Mouse (Mus musculus): ENCODE results near the gene Acadvl. TPM values are rescaled to one million over a fixed set of nuclear protein-coding genes. Genes with fewer than 3 reads are reported as not detected.
A peak's percentile ranks its signal among the peaks of the same experiment; 100 is the strongest.

The Acadvl gene
- 43.5 and 48.4 TPM in 2 replicates for polyA plus RNA-seq (2016; fragmentation: Nextera tagmentation; extraction: Ambion mirVana)

DNA sequence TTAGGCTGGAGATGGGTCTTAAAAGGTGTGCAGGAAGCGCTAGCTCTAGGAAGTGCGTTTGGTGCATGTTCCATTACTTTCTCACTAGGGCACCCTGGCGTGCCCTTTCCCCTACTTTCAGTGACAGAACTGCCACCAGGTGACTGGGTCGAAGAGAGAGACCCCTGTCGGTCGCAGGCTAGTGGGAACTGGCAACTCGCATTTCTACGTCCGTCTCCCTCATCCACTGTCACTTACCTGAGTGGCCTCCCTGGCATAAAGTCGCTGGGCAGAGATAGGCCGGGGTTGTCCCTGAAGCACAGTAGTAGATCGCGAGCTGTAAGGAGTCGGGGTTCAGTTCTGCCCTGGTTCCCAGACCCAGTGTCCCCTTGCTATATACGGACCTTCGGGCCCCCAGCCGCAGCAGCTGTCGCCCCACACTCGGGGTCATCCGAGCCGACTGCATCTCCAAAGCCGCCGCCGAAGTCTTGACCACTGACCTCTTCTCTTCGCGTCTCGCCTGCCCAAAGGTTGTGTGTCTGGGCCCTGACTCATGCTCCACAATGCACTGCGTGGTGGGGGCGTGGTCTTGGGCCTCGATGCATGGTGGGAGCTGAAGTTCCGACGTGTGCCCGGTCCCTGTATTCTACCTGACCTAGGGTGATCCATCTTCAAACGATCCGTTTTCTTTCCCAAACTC lies at the start of gene Acadvl:
TSS of gene Acadvl (minus strand) at position 532 of the 679 bp plus-strand sequence.
- Histone ChIP-seq H3K9ac (peak within 1 kb of the TSS; percentile 72), H3K27me3 (no peaks in the 10 kb centered on the region), H3K9me3 (no peaks in the 10 kb centered on the region), H3K27ac (peak within 1 kb of the TSS; percentile 69), H3K4me1 (peaks cover 44% of the 10 kb centered on the region), H3K4me3 (replicated peaks) (peak within 1 kb of the TSS; percentile 56), H3K4me2 (peak within 1 kb of the TSS; percentile 88), H3K36me3 (replicated peaks) (peaks cover 30% of the 10 kb centered on the region)
- WGBS, result under 1% methylated on average over 35 of the region's 35 CpGs
- peak; percentile 84 for ATAC-seq (ENCODE audit: low FRiP score)

GRCm38 (mm10) chr11:70063053-70063452 lies 47.8 kb upstream of the Acadvl start:
- Histone ChIP-seq H3K27ac (no peak overlapping the region), H3K27me3 (no peaks in the 10 kb centered on the region), H3K36me3 (replicated peaks) (no peaks in the 10 kb centered on the region), H3K9me3 (no peaks in the 10 kb centered on the region), H3K9ac (no peak overlapping the region), H3K4me3 (replicated peaks) (no peak overlapping the region), H3K4me1 (peaks cover 4% of the 10 kb centered on the region; the same call in 1 of the 2 replicates), H3K4me2 (no peak overlapping the region)
- WGBS, result 70% methylated on average over 3 of the region's 3 CpGs
- no peak for ATAC-seq (ENCODE audit: low FRiP score)

DNA sequence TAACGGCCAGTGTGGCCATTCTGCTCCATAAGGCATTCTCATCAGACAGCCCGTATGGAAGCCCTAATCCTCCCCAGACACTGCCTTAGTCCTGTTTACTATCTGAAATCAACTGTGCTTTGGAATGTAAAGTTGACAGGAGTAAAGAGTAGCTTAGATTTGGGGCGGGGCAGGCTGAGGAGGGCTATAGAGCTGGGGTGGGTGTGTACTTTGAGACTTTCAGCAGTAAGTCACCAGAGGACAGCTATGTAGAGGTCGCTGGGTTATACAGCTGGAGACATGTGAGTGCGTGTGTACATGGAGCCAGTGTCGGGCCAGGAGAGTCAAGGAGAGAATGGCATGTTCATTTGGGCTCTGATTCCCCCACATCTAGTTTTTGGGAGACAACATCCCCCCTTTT lies 44.7 kb upstream of the Acadvl start:
- ATAC-seq (ENCODE audit: low FRiP score), result no peak
- H3K36me3 ChIP-seq (replicated peaks), result no peaks in the 10 kb centered on the region
- WGBS, result 68% methylated on average over 6 of the region's 6 CpGs

GRCm38 (mm10) chr11:70057805-70058204 lies 42.6 kb upstream of the Acadvl start:
- Histone ChIP-seq H3K27me3 (no peaks in the 10 kb centered on the region), H3K9ac (no peak overlapping the region), H3K9me3 (no peaks in the 10 kb centered on the region), H3K4me2 (no peak overlapping the region), H3K27ac (no peak overlapping the region), H3K36me3 (replicated peaks) (no peaks in the 10 kb centered on the region), H3K4me3 (replicated peaks) (no peak overlapping the region), H3K4me1 (peaks cover 10% of the 10 kb centered on the region)
- ATAC-seq (ENCODE audit: low FRiP score), result no peak
- WGBS, result 85% methylated on average over 9 of the region's 9 CpGs

More for the DNA sequence above, 44.7 kb upstream of the Acadvl start:
- Histone ChIP-seq H3K4me2 (no peak overlapping the region), H3K27me3 (no peaks in the 10 kb centered on the region), H3K4me3 (replicated peaks) (no peak overlapping the region), H3K27ac (no peak overlapping the region), H3K9ac (no peak overlapping the region), H3K4me1 (peaks cover 10% of the 10 kb centered on the region), H3K9me3 (no peaks in the 10 kb centered on the region)

- no peak; the same call in 1 of the 2 replicates for ATAC-seq (ENCODE audit: low FRiP score)
- Histone ChIP-seq H3K36me3 (replicated peaks) (no peaks in the 10 kb centered on the region), H3K4me2 (peak overlapping the region; percentile 29), H3K9me3 (no peaks in the 10 kb centered on the region), H3K27me3 (no peaks in the 10 kb centered on the region), H3K4me3 (replicated peaks) (no peak overlapping the region), H3K9ac (no peak overlapping the region), H3K27ac (no peak overlapping the region), H3K4me1 (peaks cover 10% of the 10 kb centered on the region)
- 29% methylated on average over 17 of the region's 18 CpGs for WGBS
Measured at GRCm38 (mm10) chr11:70055618-70056214, 40.5 kb upstream of the Acadvl start.

DNA sequence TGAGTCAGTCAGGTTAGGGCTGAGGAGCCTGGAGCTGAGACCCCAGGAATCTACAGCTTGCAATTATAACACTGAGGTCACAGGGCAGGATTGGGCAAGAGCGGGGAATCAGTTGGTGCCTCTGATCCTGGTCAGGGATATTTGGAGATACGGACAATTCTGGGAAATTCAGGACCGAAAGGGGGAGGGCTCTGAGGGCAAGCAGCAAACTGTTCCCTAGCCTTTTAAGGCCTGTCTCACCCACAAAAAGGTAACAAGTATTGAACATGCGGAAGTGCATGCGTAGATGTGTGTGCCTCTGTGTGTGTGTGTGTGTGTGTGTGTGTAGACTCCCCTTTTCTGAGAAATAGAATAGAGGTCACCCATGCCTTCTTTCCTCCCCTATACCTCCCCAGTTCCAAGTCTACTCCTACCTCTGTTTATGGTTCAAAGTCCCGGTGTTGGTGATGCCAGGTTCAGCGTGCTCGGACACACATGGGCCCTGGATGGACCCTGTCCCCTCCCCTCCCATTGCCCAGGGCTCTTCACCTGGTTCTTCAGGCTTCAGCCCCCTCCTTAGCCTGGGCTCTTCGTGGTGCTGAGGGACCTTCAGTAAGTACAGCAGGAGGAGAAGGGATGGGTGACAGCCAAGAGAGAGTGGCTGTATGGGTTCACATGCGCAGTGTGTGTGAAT lies 38.8 kb upstream of the Acadvl start, which contains the start of gene Asgr1:
TSS of gene Asgr1 (plus strand) at position 188 of the 673 bp plus-strand sequence.
- H3K9ac ChIP-seq, result no peak within 1 kb of the TSS
- H3K4me2 ChIP-seq, result no peak within 1 kb of the TSS
- no peaks in the 10 kb centered on the region for H3K9me3 ChIP-seq
- WGBS, result 91% methylated on average over 10 of the region's 10 CpGs
- H3K4me3 ChIP-seq (replicated peaks), result no peak within 1 kb of the TSS
- no peaks in the 10 kb centered on the region for H3K36me3 ChIP-seq (replicated peaks)
- H3K27me3 ChIP-seq, result no peaks in the 10 kb centered on the region; the same call in 1 of the 2 replicates
- H3K4me1 ChIP-seq, result peaks cover 10% of the 10 kb centered on the region
- no peak for ATAC-seq (ENCODE audit: low FRiP score)
- no peak within 1 kb of the TSS for H3K27ac ChIP-seq

GRCm38 (mm10) chr11:70053156-70053555 lies 37.9 kb upstream of the Acadvl start:
- no peak overlapping the region for H3K27ac ChIP-seq
- WGBS, result 78% methylated on average over 7 of the region's 7 CpGs
- no peaks in the 10 kb centered on the region for H3K9me3 ChIP-seq
- no peak for ATAC-seq (ENCODE audit: low FRiP score)
- no peak overlapping the region for H3K4me3 ChIP-seq (replicated peaks)
- no peak overlapping the region for H3K9ac ChIP-seq
- H3K4me2 ChIP-seq, result no peak overlapping the region
- peaks cover 10% of the 10 kb centered on the region for H3K4me1 ChIP-seq
- H3K27me3 ChIP-seq, result no peaks in the 10 kb centered on the region; the same call in 1 of the 2 replicates
- H3K36me3 ChIP-seq (replicated peaks), result no peaks in the 10 kb centered on the region

DNA sequence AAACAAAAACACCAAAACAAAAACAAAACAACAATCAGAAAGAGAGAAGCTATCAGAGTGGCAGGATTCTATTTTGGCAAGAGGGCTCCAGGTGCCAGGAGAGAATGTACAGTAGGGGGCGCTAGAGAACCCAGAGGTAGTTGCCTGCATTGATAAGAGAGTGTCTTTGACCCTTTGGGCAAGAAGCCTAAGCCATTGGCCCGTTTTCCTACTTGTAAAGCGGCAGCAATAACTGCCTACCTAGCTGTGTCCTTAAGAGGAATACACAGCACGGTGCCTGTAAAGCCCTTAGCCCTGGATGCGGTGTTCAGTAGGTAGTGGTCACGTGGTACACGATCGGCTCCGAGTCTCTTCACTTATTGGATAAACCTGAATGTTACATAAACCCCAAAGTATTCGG lies 34.6 kb upstream of the Acadvl start:
- Histone ChIP-seq H3K27me3 (no peaks in the 10 kb centered on the region; the same call in 1 of the 2 replicates), H3K27ac (no peak overlapping the region), H3K4me3 (replicated peaks) (no peak overlapping the region), H3K4me1 (no peaks in the 10 kb centered on the region; the same call in 1 of the 2 replicates), H3K36me3 (replicated peaks) (peaks cover 7% of the 10 kb centered on the region), H3K9ac (no peak overlapping the region), H3K9me3 (no peaks in the 10 kb centered on the region), H3K4me2 (no peak overlapping the region)
- WGBS, result 68% methylated on average over 10 of the region's 10 CpGs
- ATAC-seq (ENCODE audit: low FRiP score), result no peak

DNA sequence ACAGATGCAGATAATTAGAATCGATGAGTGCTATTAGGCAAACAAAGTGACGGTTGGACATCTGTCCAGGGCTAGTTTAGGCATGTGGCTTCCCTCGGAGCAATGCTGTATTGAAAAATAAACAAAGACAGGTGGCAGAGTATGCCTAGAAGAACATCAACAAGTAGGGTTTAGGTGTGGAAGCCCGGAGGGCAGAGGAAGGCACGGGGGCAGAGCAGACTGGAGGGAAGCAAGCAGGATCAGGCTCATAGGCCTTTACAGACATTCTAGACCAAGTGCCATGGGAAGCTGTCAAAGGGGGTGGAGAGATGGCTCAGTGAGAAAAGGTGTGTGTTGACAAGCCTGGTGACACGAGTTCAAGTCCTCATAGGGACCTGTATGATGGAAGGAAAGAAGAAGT lies 34.2 kb upstream of the Acadvl start:
- Histone ChIP-seq H3K9ac (no peak overlapping the region), H3K4me2 (no peak overlapping the region), H3K27ac (no peak overlapping the region), H3K27me3 (no peaks in the 10 kb centered on the region; the same call in 1 of the 2 replicates), H3K4me1 (peaks cover 3% of the 10 kb centered on the region; the same call in 1 of the 2 replicates), H3K4me3 (replicated peaks) (no peak overlapping the region), H3K9me3 (no peaks in the 10 kb centered on the region), H3K36me3 (replicated peaks) (peaks cover 12% of the 10 kb centered on the region)
- ATAC-seq (ENCODE audit: low FRiP score), result no peak
- WGBS, result 73% methylated on average over 6 of the region's 6 CpGs

DNA sequence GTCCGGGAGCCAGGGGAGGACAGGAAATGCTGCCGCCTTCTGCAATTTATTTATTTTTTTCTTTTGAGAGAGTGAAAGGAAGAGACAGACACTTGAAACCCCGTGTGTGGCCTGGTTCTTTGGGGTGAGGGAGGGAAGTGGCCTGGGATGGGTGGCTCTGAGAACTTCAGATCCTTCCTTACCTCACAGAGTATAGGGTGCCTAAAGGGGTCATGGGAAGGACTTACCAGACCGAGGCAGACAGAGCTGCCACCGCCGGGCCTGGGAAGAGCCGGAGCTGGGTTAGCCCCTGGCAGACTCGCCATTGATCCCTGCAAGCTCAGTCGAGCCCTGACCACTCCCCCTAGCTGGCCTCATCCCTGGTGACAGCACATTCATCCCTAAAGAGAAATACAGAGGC lies 30.2 kb upstream of the Acadvl start:
- H3K27ac ChIP-seq, result peak overlapping the region; percentile 16; the same call in 1 of the 2 replicates
- no peak overlapping the region for H3K4me3 ChIP-seq (replicated peaks)
- H3K9me3 ChIP-seq, result no peaks in the 10 kb centered on the region
- H3K4me1 ChIP-seq, result peaks cover 5% of the 10 kb centered on the region; the same call in 1 of the 2 replicates
- H3K27me3 ChIP-seq, result no peaks in the 10 kb centered on the region; the same call in 1 of the 2 replicates
- peaks cover 51% of the 10 kb centered on the region for H3K36me3 ChIP-seq (replicated peaks)
- H3K9ac ChIP-seq, result no peak overlapping the region
- no peak for ATAC-seq (ENCODE audit: low FRiP score)
- H3K4me2 ChIP-seq, result no peak overlapping the region
- 36% methylated on average over 9 of the region's 9 CpGs for WGBS

- H3K9me3 ChIP-seq, result no peaks in the 10 kb centered on the region
- H3K4me2 ChIP-seq, result no peak overlapping the region
- H3K27ac ChIP-seq, result peak overlapping the region; percentile 36; the same call in 1 of the 2 replicates
- H3K4me1 ChIP-seq, result peaks cover 5% of the 10 kb centered on the region; the same call in 1 of the 2 replicates
- no peak for ATAC-seq (ENCODE audit: low FRiP score)
- peaks cover 67% of the 10 kb centered on the region for H3K36me3 ChIP-seq (replicated peaks)
- H3K27me3 ChIP-seq, result no peaks in the 10 kb centered on the region
- H3K9ac ChIP-seq, result 0 out of 2 replicates have a peak overlapping the region, but pooled peaks have one; percentile 17
- WGBS, result 92% methylated on average over 7 of the region's 7 CpGs
- no peak overlapping the region for H3K4me3 ChIP-seq (replicated peaks)
Measured at GRCm38 (mm10) chr11:70043665-70044064, 28.5 kb upstream of the Acadvl start.

Measured in forebrain, embryonic 12.5 days (tissue).